Mouse (Mus musculus) forebrain, embryonic 11.5 days (tissue): ENCODE results near the gene Olfr332. TPM values are rescaled to one million over a fixed set of nuclear protein-coding genes. Genes with fewer than 3 reads are reported as not detected.
"Not testable (repeated sequence)": the region's sequence is repeated elsewhere in the genome, so short reads cannot be mapped to it uniquely, and the experiment has no call there.

Experiments used
- ATAC-seq: fragments of 200-750 bp; cut with Nextera tagmentation; replicated peaks from 2 replicates; pipeline ENCODE4 v1.8.0; 2017; ENCODE audit warnings: moderate TSS enrichment; ENCODE audit not compliant: low FRiP score
- DNase-seq: peaks from one replicate; pipeline ENCODE4 v3.0.0-alpha.2; 2017; ENCODE audit warnings: low spot score
- H3K27ac ChIP-seq: fragments of 300-500 bp; sonication (generic); 2 replicates; pipeline ENCODE4 v1.5.1; 2014; ENCODE audit warnings: low read depth, low read length
- H3K27me3 ChIP-seq: fragments of 300-500 bp; sonication (generic); 2 replicates; pipeline ENCODE4 v1.6.1; 2014; ENCODE audit warnings: mild to moderate bottlenecking, low read length, mixed read lengths; ENCODE audit not compliant: control insufficient read depth, insufficient read depth
- H3K36me3 ChIP-seq: fragments of 300-500 bp; sonication (generic); 2 replicates; pipeline ENCODE4 v1.6.1; 2014; ENCODE audit warnings: mild to moderate bottlenecking, low read length, moderate library complexity, mixed read lengths; ENCODE audit not compliant: control insufficient read depth, insufficient read depth
- H3K4me1 ChIP-seq: fragments of 300-500 bp; sonication (generic); replicated peaks from 2 replicates; pipeline ENCODE4 v1.6.1; 2014; ENCODE audit warnings: low read length, mixed read lengths; ENCODE audit not compliant: control insufficient read depth, insufficient read depth
- H3K4me2 ChIP-seq: fragments of 300-500 bp; sonication (generic); 2 replicates; pipeline ENCODE4 v1.6.1; 2014; ENCODE audit warnings: low read depth, mild to moderate bottlenecking, low read length, moderate library complexity, mixed read lengths; ENCODE audit not compliant: severe bottlenecking
- H3K4me3 ChIP-seq: fragments of 300-500 bp; sonication (generic); 2 replicates; pipeline ENCODE4 v1.5.1; 2014; ENCODE audit warnings: low read depth, low read length
- H3K9ac ChIP-seq: fragments of 300-500 bp; sonication (generic); 2 replicates; pipeline ENCODE4 v1.6.1; 2014; ENCODE audit warnings: low read length
- H3K9me3 ChIP-seq: fragments of 300-500 bp; sonication (generic); 2 replicates; pipeline ENCODE4 v1.6.1; 2016; ENCODE audit warnings: low read length, mixed read lengths; ENCODE audit not compliant: control insufficient read depth
- WGBS: fragments of 180-500 bp; shearing (Covaris S2); extraction: QIAGEN DNeasy Blood & Tissue Kit; methylation state at CpG from one replicate; pipeline ENCODE4 v1.1.7; 2014; 5-methylcytosine and 5-hydroxymethylcytosine counted together
- polyA plus RNA-seq: library from polyadenylated mRNA; unstranded; fragments of >200 nt; fragmentation: Nextera tagmentation; extraction: Ambion mirVana; gene quantifications from 2 replicates; pipeline ENCODE4 v1.2.1, GENCODE M21; 2014

The Olfr332 gene
- polyA plus RNA-seq = not detected in 2 replicates

DNA sequence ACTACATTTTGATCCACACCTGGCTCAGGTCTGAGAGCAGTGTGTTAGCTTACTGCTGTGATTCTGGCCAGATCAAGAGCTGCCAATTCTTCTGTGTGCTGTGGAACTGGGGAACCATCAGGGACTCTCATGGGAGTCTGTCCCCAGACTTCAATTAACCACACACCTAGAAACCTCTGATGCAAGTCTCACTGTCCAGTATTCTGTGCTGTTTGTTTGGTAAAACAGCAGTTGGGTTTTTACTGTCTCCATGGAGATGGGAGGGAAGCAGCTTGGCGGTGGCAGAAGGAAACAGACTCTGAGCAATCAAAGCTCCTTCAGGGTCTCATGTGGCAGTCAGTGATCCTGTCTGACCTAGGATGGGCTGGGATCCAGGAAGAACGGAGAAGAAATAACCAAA lies at the start of gene Olfr332:
Gene Olfr332, minus strand, starts transcription at position 101 of the 400 bp plus-strand sequence.
- WGBS = 96% methylated on average over 2 of the region's 2 CpGs
- ATAC-seq (no peak), DNase-seq (no peak)
- H3K27ac ChIP-seq = no peak within 1 kb of the TSS
- H3K9me3 ChIP-seq = no peaks in the 10 kb centered on the region
- no peaks in the 10 kb centered on the region for H3K36me3 ChIP-seq
- H3K4me3 ChIP-seq = no peak within 1 kb of the TSS
- H3K4me2 ChIP-seq = no peak within 1 kb of the TSS
- no peaks in the 10 kb centered on the region for H3K27me3 ChIP-seq
- H3K9ac ChIP-seq = no peak within 1 kb of the TSS
- H3K4me1 ChIP-seq = no peaks in the 10 kb centered on the region

- ATAC-seq, H3K4me1 ChIP-seq, H3K27me3 ChIP-seq, H3K27ac ChIP-seq, H3K4me2 ChIP-seq, H3K36me3 ChIP-seq, H3K4me3 ChIP-seq, H3K9ac ChIP-seq, DNase-seq, H3K9me3 ChIP-seq: not testable (repeated sequence)
These were observed 42.4 kb upstream of the Olfr332 start, which contains the start of gene Olfr330 for GRCm38 (mm10) chr11:58534736-58535135. Gene Olfr330 (minus strand): TSS chr11:58534836.

DNA sequence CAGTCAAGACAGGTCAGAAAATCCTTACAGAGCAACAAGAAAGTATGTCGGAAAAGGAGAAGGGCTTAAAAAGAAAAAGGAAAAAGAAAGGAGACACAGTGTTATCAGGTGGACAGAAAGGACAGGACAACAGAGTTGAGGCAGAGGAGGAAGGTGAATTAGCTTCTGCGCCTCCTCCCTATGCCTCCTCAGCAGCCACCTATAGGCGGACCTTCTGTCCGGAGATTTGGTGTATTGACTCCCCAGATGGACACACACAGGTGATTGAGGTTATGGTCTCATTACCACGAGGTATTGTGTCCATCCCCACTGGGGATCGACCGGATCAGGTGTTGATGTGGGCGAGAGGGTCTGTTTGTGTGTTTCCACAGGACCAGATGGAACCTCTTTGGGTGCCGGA lies 27.4 kb upstream of the Olfr332 start:
- H3K4me2 ChIP-seq, H3K36me3 ChIP-seq, ATAC-seq, H3K9ac ChIP-seq, H3K4me1 ChIP-seq, H3K4me3 ChIP-seq, H3K27me3 ChIP-seq, H3K27ac ChIP-seq, DNase-seq, H3K9me3 ChIP-seq: not testable (repeated sequence)
- 95% methylated on average over 6 of the region's 9 CpGs for WGBS

DNA sequence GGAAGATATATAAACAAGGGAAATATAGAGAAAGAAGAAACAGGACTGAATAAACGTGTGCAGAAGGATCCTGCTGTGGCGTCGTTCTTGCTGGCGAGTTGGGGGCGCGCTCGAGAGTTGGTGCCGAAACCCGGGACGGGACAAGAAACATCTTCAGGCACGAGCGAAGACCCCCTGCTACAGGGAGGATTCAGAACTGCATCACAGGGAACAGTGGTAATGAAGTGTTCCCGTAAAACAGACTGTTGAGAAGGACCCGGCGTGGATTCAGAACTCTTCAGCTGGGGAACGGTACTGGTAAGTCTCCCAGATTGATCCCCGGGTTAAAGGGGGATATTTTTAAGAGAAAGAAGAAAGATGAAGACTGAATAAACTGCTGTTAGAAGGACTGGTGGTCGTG lies 26.6 kb upstream of the Olfr332 start:
- not testable (repeated sequence) for ATAC-seq, DNase-seq, H3K4me2 ChIP-seq, H3K4me3 ChIP-seq, H3K4me1 ChIP-seq, H3K36me3 ChIP-seq, H3K9me3 ChIP-seq, H3K9ac ChIP-seq, H3K27ac ChIP-seq, H3K27me3 ChIP-seq
- WGBS = 92% methylated on average over 17 of the region's 18 CpGs

DNA sequence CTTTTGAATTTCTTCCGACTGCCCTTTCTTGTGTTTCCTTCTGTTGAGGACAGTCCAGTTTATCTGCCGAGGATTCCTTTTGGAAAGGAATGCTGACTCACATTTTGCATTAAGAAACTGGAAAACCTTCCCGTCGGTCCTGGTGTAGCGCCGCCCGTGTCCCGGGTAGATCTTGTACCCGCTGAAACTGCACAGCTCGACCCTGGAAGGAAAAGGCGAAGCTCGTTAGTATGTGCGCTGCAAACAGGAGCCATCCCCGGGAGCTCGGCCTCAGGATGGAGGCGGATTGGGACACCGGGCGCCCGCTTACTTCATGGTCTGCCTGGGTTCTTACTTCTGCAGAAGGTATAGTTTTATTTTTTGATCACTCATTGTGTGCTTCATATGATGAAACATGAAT lies 16.7 kb upstream of the Olfr332 start:
- H3K36me3 ChIP-seq, ATAC-seq, H3K4me3 ChIP-seq, DNase-seq, H3K27ac ChIP-seq, H3K4me1 ChIP-seq, H3K9ac ChIP-seq, H3K9me3 ChIP-seq, H3K4me2 ChIP-seq, H3K27me3 ChIP-seq: not testable (repeated sequence)
- WGBS = 88% methylated on average over 19 of the region's 19 CpGs

DNA sequence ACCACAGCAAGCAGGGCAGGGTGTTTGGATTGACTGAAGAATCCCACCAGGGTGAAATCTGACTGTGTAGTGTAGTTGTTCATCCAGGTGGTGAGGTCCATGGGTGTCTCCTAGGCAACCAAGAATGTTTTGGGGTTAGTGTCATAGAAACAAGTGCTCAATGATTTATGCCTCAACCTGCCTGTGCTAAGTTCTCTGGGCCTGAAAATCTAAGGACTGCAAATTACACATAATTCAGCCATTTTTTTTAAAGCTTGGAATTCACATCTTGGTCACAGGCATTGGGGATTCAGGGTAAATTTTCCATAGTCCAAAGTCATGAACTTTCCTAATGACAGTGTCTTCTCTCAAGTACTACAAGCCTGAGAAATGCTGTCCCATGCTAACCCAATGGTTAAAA lies 10.1 kb upstream of the Olfr332 start, which contains the start of gene Olfr331:
Gene Olfr331, minus strand, starts transcription at position 101 of the 400 bp plus-strand sequence.
- not testable (repeated sequence) for ATAC-seq, H3K4me3 ChIP-seq, H3K4me2 ChIP-seq, H3K27me3 ChIP-seq, H3K9ac ChIP-seq, H3K36me3 ChIP-seq, H3K4me1 ChIP-seq, H3K27ac ChIP-seq, H3K9me3 ChIP-seq, DNase-seq

DNA sequence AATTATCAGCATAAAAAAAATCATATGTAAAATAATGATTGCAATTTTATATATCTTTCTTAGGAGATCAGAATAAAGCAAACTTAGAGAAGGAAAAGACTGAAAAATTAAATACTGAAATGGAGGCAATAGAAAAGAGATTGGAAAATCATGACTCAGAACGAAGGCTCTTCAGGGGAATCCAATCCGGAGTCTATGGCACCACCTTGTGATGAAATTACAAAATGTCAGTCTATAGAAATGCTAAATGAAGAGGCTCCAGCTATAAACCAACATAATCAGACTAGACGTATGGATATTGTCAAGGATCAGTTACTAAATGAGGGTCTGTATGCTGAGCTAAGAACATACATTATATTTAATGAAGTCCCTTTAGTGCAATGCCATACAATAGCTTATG lies 6.9 kb upstream of the Olfr332 start:
- ATAC-seq (no peak), DNase-seq (no peak)
- no peak overlapping the region for H3K4me3 ChIP-seq
- WGBS = 63% methylated on average over 3 of the region's 3 CpGs
- no peak overlapping the region for H3K9ac ChIP-seq
- no peaks in the 10 kb centered on the region for H3K27me3 ChIP-seq
- no peaks in the 10 kb centered on the region for H3K36me3 ChIP-seq
- no peaks in the 10 kb centered on the region for H3K9me3 ChIP-seq
- H3K4me2 ChIP-seq = no peak overlapping the region
- H3K4me1 ChIP-seq = no peaks in the 10 kb centered on the region
- H3K27ac ChIP-seq = no peak overlapping the region

GRCm38 (mm10) chr11:58498761-58499160 lies 6.4 kb upstream of the Olfr332 start:
- ATAC-seq = no peak
- no peaks in the 10 kb centered on the region for H3K9me3 ChIP-seq
- H3K4me2 ChIP-seq = no peak overlapping the region
- no peaks in the 10 kb centered on the region for H3K36me3 ChIP-seq
- H3K4me3 ChIP-seq = no peak overlapping the region
- no peak overlapping the region for H3K9ac ChIP-seq
- no peak for DNase-seq
- no peaks in the 10 kb centered on the region for H3K4me1 ChIP-seq
- H3K27me3 ChIP-seq = no peaks in the 10 kb centered on the region
- 85% methylated on average over 9 of the region's 9 CpGs for WGBS
- H3K27ac ChIP-seq = no peak overlapping the region

GRCm38 (mm10) chr11:58462170-58462569 lies 30.2 kb downstream of the Olfr332 start, which contains the start of gene Olfr30:
Gene Olfr30 (minus strand): TSS chr11:58462270.
- ATAC-seq = no peak
- no peaks in the 10 kb centered on the region for H3K36me3 ChIP-seq
- no peaks in the 10 kb centered on the region for H3K4me1 ChIP-seq

More at GRCm38 (mm10) chr11:58462170-58462569, 30.2 kb downstream of the Olfr332 start, which contains the start of gene Olfr30:
- no peaks in the 10 kb centered on the region for H3K9me3 ChIP-seq
- H3K27ac ChIP-seq = no peak within 1 kb of the TSS
- DNase-seq = no peak
- H3K4me3 ChIP-seq = no peak within 1 kb of the TSS
- H3K27me3 ChIP-seq = no peaks in the 10 kb centered on the region
- no peak within 1 kb of the TSS for H3K9ac ChIP-seq
- H3K4me2 ChIP-seq = no peak within 1 kb of the TSS
